Mouse (Mus musculus): ENCODE measurements around the gene Olfr1313. TPM values are rescaled to one million over a fixed set of nuclear protein-coding genes. Genes with fewer than 3 reads are reported as not detected.

Olfr1313 gene
- polyA plus RNA-seq (2014; fragmentation: Illumina TruSeq; extraction: RNeasy Lipid Tissue Mini Kit (QIAGEN cat#74804); ENCODE audit: insufficient read depth, low read depth, low replicate concordance) = not detected

GRCm38 (mm10) chr2:112077743-112078142, at the start of gene Olfr1313:
Olfr1313 (minus strand) TSS chr2:112077843.

GRCm38 (mm10) chr2:112115340-112115739, 37.7 kb upstream of the Olfr1313 start, which contains the start of gene Olfr1315-ps1:
Olfr1315-ps1 (minus strand) TSS chr2:112115440.

GRCm38 (mm10) chr2:112096681-112097080, 19.0 kb upstream of the Olfr1313 start, which contains the start of gene Olfr1314:
Olfr1314 (minus strand) TSS chr2:112096781.

GRCm38 (mm10) chr2:112050138-112050537, 27.5 kb downstream of the Olfr1313 start, which contains the start of gene Olfr1312:
Olfr1312 (minus strand) TSS chr2:112050238.

GRCm38 (mm10) chr2:112024312-112024711, 53.3 kb downstream of the Olfr1313 start, which contains the start of gene Olfr1311:
Olfr1311 (minus strand) TSS chr2:112024412.

Other genes with a start within 250 kb of the Olfr1313 start
- gene Olfr1305, start 200.7 kb downstream of the Olfr1313 start, polyA plus RNA-seq (2014; fragmentation: Illumina TruSeq; extraction: RNeasy Lipid Tissue Mini Kit (QIAGEN cat#74804); ENCODE audit: insufficient read depth, low read depth, low replicate concordance) = not detected
- gene Olfr1306, start 161.6 kb downstream of the Olfr1313 start, polyA plus RNA-seq (2014; fragmentation: Illumina TruSeq; extraction: RNeasy Lipid Tissue Mini Kit (QIAGEN cat#74804); ENCODE audit: insufficient read depth, low read depth, low replicate concordance) = not detected
- gene Olfr1307, start 128.4 kb downstream of the Olfr1313 start, polyA plus RNA-seq (2014; fragmentation: Illumina TruSeq; extraction: RNeasy Lipid Tissue Mini Kit (QIAGEN cat#74804); ENCODE audit: insufficient read depth, low read depth, low replicate concordance) = not detected
- not detected for gene Olfr1308, start 112.9 kb downstream of the Olfr1313 start, polyA plus RNA-seq (2014; fragmentation: Illumina TruSeq; extraction: RNeasy Lipid Tissue Mini Kit (QIAGEN cat#74804); ENCODE audit: insufficient read depth, low read depth, low replicate concordance)
- not detected for gene Olfr1309, start 87.6 kb downstream of the Olfr1313 start, polyA plus RNA-seq (2014; fragmentation: Illumina TruSeq; extraction: RNeasy Lipid Tissue Mini Kit (QIAGEN cat#74804); ENCODE audit: insufficient read depth, low read depth, low replicate concordance)
- gene Olfr1310, start 65.1 kb downstream of the Olfr1313 start, polyA plus RNA-seq (2014; fragmentation: Illumina TruSeq; extraction: RNeasy Lipid Tissue Mini Kit (QIAGEN cat#74804); ENCODE audit: insufficient read depth, low read depth, low replicate concordance) = not detected
- not detected for gene Olfr1311, start 53.4 kb downstream of the Olfr1313 start, polyA plus RNA-seq (2014; fragmentation: Illumina TruSeq; extraction: RNeasy Lipid Tissue Mini Kit (QIAGEN cat#74804); ENCODE audit: insufficient read depth, low read depth, low replicate concordance)
- not detected for gene Olfr1312, start 27.6 kb downstream of the Olfr1313 start, polyA plus RNA-seq (2014; fragmentation: Illumina TruSeq; extraction: RNeasy Lipid Tissue Mini Kit (QIAGEN cat#74804); ENCODE audit: insufficient read depth, low read depth, low replicate concordance)
- not detected for gene Olfr1314, start 18.9 kb upstream of the Olfr1313 start, polyA plus RNA-seq (2014; fragmentation: Illumina TruSeq; extraction: RNeasy Lipid Tissue Mini Kit (QIAGEN cat#74804); ENCODE audit: insufficient read depth, low read depth, low replicate concordance)
- not detected for gene Olfr1315-ps1, start 37.6 kb upstream of the Olfr1313 start, polyA plus RNA-seq (2014; fragmentation: Illumina TruSeq; extraction: RNeasy Lipid Tissue Mini Kit (QIAGEN cat#74804); ENCODE audit: insufficient read depth, low read depth, low replicate concordance)
- not detected for gene Olfr1316, start 57.1 kb upstream of the Olfr1313 start, polyA plus RNA-seq (2014; fragmentation: Illumina TruSeq; extraction: RNeasy Lipid Tissue Mini Kit (QIAGEN cat#74804); ENCODE audit: insufficient read depth, low read depth, low replicate concordance)
- not detected for gene Olfr1317, start 62.5 kb upstream of the Olfr1313 start, polyA plus RNA-seq (2014; fragmentation: Illumina TruSeq; extraction: RNeasy Lipid Tissue Mini Kit (QIAGEN cat#74804); ENCODE audit: insufficient read depth, low read depth, low replicate concordance)
- gene Olfr1318, start 76.4 kb upstream of the Olfr1313 start, polyA plus RNA-seq (2014; fragmentation: Illumina TruSeq; extraction: RNeasy Lipid Tissue Mini Kit (QIAGEN cat#74804); ENCODE audit: insufficient read depth, low read depth, low replicate concordance) = not detected
- 12.9 TPM for gene Lpcat4, start 161.6 kb upstream of the Olfr1313 start, polyA plus RNA-seq (2014; fragmentation: Illumina TruSeq; extraction: RNeasy Lipid Tissue Mini Kit (QIAGEN cat#74804); ENCODE audit: insufficient read depth, low read depth, low replicate concordance)
- not detected for gene Nutm1, start 181.4 kb upstream of the Olfr1313 start, polyA plus RNA-seq (2014; fragmentation: Illumina TruSeq; extraction: RNeasy Lipid Tissue Mini Kit (QIAGEN cat#74804); ENCODE audit: insufficient read depth, low read depth, low replicate concordance)
- gene Nop10, start 184.1 kb upstream of the Olfr1313 start, polyA plus RNA-seq (2014; fragmentation: Illumina TruSeq; extraction: RNeasy Lipid Tissue Mini Kit (QIAGEN cat#74804); ENCODE audit: insufficient read depth, low read depth, low replicate concordance) = 89.4 TPM
- 16.7 TPM for gene Slc12a6, start 188.0 kb upstream of the Olfr1313 start, polyA plus RNA-seq (2014; fragmentation: Illumina TruSeq; extraction: RNeasy Lipid Tissue Mini Kit (QIAGEN cat#74804); ENCODE audit: insufficient read depth, low read depth, low replicate concordance)
- gene Gm21985, start 188.5 kb upstream of the Olfr1313 start, polyA plus RNA-seq (2014; fragmentation: Illumina TruSeq; extraction: RNeasy Lipid Tissue Mini Kit (QIAGEN cat#74804); ENCODE audit: insufficient read depth, low read depth, low replicate concordance) = not detected